Mouse (Mus musculus): ENCODE results near the gene Cs. TPM values are rescaled to one million over a fixed set of nuclear protein-coding genes. Genes with fewer than 3 reads are reported as not detected.

The Cs gene
- polyA plus RNA-seq, 1 experiment from 2014 or later, result 152 TPM

- no peak for DNase-seq (ENCODE audit: low spot score)
- ATAC-seq (ENCODE audit: low FRiP score, low TSS enrichment), result no peak
- H3K27ac ChIP-seq (replicated peaks), result no peak overlapping the region
- no peak overlapping the region for H3K4me2 ChIP-seq (replicated peaks; ENCODE audit: low read depth)
- no peak overlapping the region; the same call in 1 of the 2 replicates for H3K9ac ChIP-seq (ENCODE audit: low read length)
- H3K27me3 ChIP-seq (ENCODE audit: control insufficient read depth, insufficient read depth, low read length), result no peaks in the 10 kb centered on the region
- TF ChIP-seq EP300 (optimal IDR thresholded peaks at IDR 0.05) (no peak), CTCF (IDR thresholded peaks at IDR 0.05; ENCODE audit: low read depth) (no peak)
- no peaks in the 10 kb centered on the region for H3K36me3 ChIP-seq (ENCODE audit: control insufficient read depth, insufficient read depth, low read length)
- 54% methylated on average over 6 of the region's 6 CpGs for WGBS
- no peaks in the 10 kb centered on the region for H3K4me1 ChIP-seq (replicated peaks; ENCODE audit: control insufficient read depth, insufficient read depth)
- H3K4me3 ChIP-seq (ENCODE audit: low read depth, low read length), result no peak overlapping the region
- H3K9me3 ChIP-seq (ENCODE audit: control insufficient read depth, low read length), result no peaks in the 10 kb centered on the region
These were observed 39.3 kb upstream of the Cs start for GRCm38 (mm10) chr10:128298243-128298642.

GRCm38 (mm10) chr10:128298702-128299171 is 38.8 kb upstream of the Cs start, which contains the start of gene Il23a:
TSS of gene Il23a (minus strand) at chr10:128298752.
- Histone ChIP-seq H3K4me3 (ENCODE audit: low read depth, low read length) (no peak within 1 kb of the TSS), H3K27me3 (ENCODE audit: control insufficient read depth, insufficient read depth, low read length) (no peaks in the 10 kb centered on the region), H3K36me3 (ENCODE audit: control insufficient read depth, insufficient read depth, low read length) (no peaks in the 10 kb centered on the region), H3K9ac (ENCODE audit: low read length) (no peak within 1 kb of the TSS; the same call in 1 of the 2 replicates), H3K4me2 (replicated peaks; ENCODE audit: low read depth) (no peak within 1 kb of the TSS), H3K27ac (replicated peaks) (0 out of 2 replicates have a peak within 1 kb of the TSS, but pooled peaks have one; percentile 13), H3K4me1 (replicated peaks; ENCODE audit: control insufficient read depth, insufficient read depth) (peaks cover 1% of the 10 kb centered on the region; the same call in 1 of the 2 replicates), H3K9me3 (ENCODE audit: control insufficient read depth, low read length) (no peaks in the 10 kb centered on the region)
- no peak for ATAC-seq (ENCODE audit: low FRiP score, low TSS enrichment)
- 78% methylated on average over 11 of the region's 11 CpGs for WGBS
- DNase-seq (ENCODE audit: low spot score), result no peak
- no peak for TF ChIP-seq CTCF (IDR thresholded peaks at IDR 0.05; ENCODE audit: low read depth)
- TF ChIP-seq EP300 (optimal IDR thresholded peaks at IDR 0.05), result no peak

DNA sequence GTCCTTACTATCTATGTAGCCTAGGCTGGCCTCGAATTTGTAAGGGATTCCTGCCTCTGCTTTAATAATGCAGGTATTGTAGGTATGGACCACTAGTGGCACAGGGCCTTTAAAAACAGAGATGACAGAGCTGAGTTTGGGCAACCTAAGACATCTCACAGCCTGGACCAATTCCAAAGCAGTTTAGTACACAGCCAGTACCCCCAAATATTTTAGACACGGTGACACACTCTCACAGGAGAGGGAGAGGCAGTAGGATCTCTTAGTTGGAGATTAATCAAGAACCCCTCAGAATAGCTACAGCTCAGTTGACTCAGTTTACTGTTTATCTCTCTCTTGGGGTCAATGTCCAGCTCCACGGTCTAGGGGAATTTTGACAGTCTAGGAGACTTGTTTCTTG is 35.2 kb upstream of the Cs start:
- DNase-seq (ENCODE audit: low spot score), result no peak
- TF ChIP-seq CTCF (IDR thresholded peaks at IDR 0.05; ENCODE audit: low read depth), result no peak
- TF ChIP-seq EP300 (optimal IDR thresholded peaks at IDR 0.05), result no peak
- Histone ChIP-seq H3K4me3 (ENCODE audit: low read depth, low read length) (peak overlapping the region; percentile 57), H3K27ac (replicated peaks) (peak overlapping the region; percentile 97), H3K9ac (ENCODE audit: low read length) (peak overlapping the region; percentile 84), H3K36me3 (ENCODE audit: control insufficient read depth, insufficient read depth, low read length) (no peaks in the 10 kb centered on the region), H3K4me1 (replicated peaks; ENCODE audit: control insufficient read depth, insufficient read depth) (peaks cover 7% of the 10 kb centered on the region; the same call in 1 of the 2 replicates), H3K9me3 (ENCODE audit: control insufficient read depth, low read length) (no peaks in the 10 kb centered on the region), H3K27me3 (ENCODE audit: control insufficient read depth, insufficient read depth, low read length) (no peaks in the 10 kb centered on the region), H3K4me2 (replicated peaks; ENCODE audit: low read depth) (peak overlapping the region; percentile 76)
- no peak for ATAC-seq (ENCODE audit: low FRiP score, low TSS enrichment)
- 25% methylated on average over 3 of the region's 3 CpGs for WGBS

GRCm38 (mm10) chr10:128302785-128303125 is 34.8 kb upstream of the Cs start:
- peaks cover 7% of the 10 kb centered on the region; the same call in 1 of the 2 replicates for H3K4me1 ChIP-seq (replicated peaks; ENCODE audit: control insufficient read depth, insufficient read depth)
- H3K4me3 ChIP-seq (ENCODE audit: low read depth, low read length), result peak overlapping the region; percentile 57
- 0% methylated on average over 9 of the region's 9 CpGs for WGBS
- DNase-seq (ENCODE audit: low spot score), result no peak
- H3K27me3 ChIP-seq (ENCODE audit: control insufficient read depth, insufficient read depth, low read length), result no peaks in the 10 kb centered on the region
- peak overlapping the region; percentile 76 for H3K4me2 ChIP-seq (replicated peaks; ENCODE audit: low read depth)
- ATAC-seq (ENCODE audit: low FRiP score, low TSS enrichment), result peak; percentile 45
- peak overlapping the region; percentile 97 for H3K27ac ChIP-seq (replicated peaks)
- H3K36me3 ChIP-seq (ENCODE audit: control insufficient read depth, insufficient read depth, low read length), result no peaks in the 10 kb centered on the region
- H3K9me3 ChIP-seq (ENCODE audit: control insufficient read depth, low read length), result no peaks in the 10 kb centered on the region
- no peak for TF ChIP-seq EP300 (optimal IDR thresholded peaks at IDR 0.05)
- no peak for TF ChIP-seq CTCF (IDR thresholded peaks at IDR 0.05; ENCODE audit: low read depth)
- peak overlapping the region; percentile 84 for H3K9ac ChIP-seq (ENCODE audit: low read length)

DNA sequence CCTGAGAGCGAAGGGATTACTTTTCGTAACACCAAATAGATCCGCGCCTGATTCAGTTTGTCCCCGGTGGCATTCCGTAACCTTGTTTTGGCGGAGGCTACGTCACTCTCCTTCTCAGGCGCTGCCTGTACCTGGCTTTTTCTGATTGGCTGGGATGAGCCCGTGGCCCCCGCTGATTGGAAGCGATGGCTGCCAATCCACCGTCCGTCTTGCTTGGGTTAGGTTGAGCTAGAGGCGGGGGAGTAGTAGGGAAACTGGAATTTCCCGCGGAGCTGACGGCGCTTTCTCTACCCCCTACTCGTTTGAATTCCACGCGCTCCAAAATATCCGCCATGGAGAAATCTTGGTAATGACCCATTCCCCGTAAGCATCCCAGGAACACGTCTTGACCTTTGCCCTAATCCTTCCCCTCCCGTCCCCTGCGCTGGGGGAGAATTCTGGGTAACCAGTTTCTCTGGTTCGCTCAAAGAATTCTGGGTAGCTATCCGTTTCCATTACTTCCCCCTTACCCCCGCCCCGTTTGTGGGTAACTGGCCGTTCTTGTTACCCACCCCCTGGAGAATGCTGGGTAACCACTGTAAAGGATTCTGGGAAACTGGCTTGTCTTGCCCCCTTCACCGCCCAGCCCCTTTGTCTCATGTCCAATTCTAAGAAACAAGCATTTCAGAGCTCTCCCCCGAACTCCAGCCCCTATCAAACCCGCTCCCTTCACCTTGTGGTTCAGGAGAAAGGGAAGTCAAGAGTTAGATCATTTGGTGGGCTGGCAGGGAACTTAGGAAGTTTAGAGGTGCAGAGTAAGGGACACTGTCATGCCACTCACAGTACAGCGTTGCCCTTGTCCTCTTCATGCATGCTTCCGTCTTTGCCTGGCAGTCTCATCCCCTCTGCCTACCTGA is 34.2 kb upstream of the Cs start, which contains the start of gene Pan2:
Gene Pan2 (plus strand): TSS at position 210 of the 896 bp plus-strand sequence.
- peak; percentile 99 for ATAC-seq (ENCODE audit: low FRiP score, low TSS enrichment)
- H3K4me3 ChIP-seq (ENCODE audit: low read depth, low read length), result peak within 1 kb of the TSS; percentile 57
- under 1% methylated on average over 37 of the region's 37 CpGs for WGBS
- H3K27me3 ChIP-seq (ENCODE audit: control insufficient read depth, insufficient read depth, low read length), result no peaks in the 10 kb centered on the region
- DNase-seq (ENCODE audit: low spot score), result peak; percentile 99
- peak within 1 kb of the TSS; percentile 84 for H3K9ac ChIP-seq (ENCODE audit: low read length)
- TF ChIP-seq EP300 (optimal IDR thresholded peaks at IDR 0.05), result peak; percentile 97
- TF ChIP-seq CTCF (IDR thresholded peaks at IDR 0.05; ENCODE audit: low read depth), result no peak
- H3K4me1 ChIP-seq (replicated peaks; ENCODE audit: control insufficient read depth, insufficient read depth), result peaks cover 7% of the 10 kb centered on the region; the same call in 1 of the 2 replicates
- H3K36me3 ChIP-seq (ENCODE audit: control insufficient read depth, insufficient read depth, low read length), result peaks cover 4% of the 10 kb centered on the region; the same call in 1 of the 2 replicates
- no peaks in the 10 kb centered on the region for H3K9me3 ChIP-seq (ENCODE audit: control insufficient read depth, low read length)
- H3K27ac ChIP-seq (replicated peaks), result peak within 1 kb of the TSS; percentile 97
- H3K4me2 ChIP-seq (replicated peaks; ENCODE audit: low read depth), result peak within 1 kb of the TSS; percentile 76
